Mouse (Mus musculus): Measurements from ENCODE around the gene Rabac1. TPM values are rescaled to one million over a fixed set of nuclear protein-coding genes. Genes with fewer than 3 reads are reported as not detected.
A peak's percentile ranks its signal among the peaks of the same experiment; 100 is the strongest.

The Rabac1 gene
- polyA plus RNA-seq, 1 experiment from 2014 or later, result 263 TPM

GRCm38 (mm10) chr7:24978781-24979180, 6.2 kb upstream of the Rabac1 start:
- Histone ChIP-seq H3K36me3 (ENCODE audit: control insufficient read depth, insufficient read depth, low read length) (no peaks in the 10 kb centered on the region), H3K27me3 (ENCODE audit: control insufficient read depth, insufficient read depth, low read length) (no peaks in the 10 kb centered on the region), H3K9me3 (ENCODE audit: control insufficient read depth, low read length) (no peaks in the 10 kb centered on the region), H3K9ac (ENCODE audit: low read length) (no peak overlapping the region), H3K4me3 (ENCODE audit: control insufficient read depth in 1 of 2, insufficient read depth in 1 of 2, low read depth in 1 of 2, low read length in 2 of 2) (no peak overlapping the region), H3K27ac (replicated peaks in 1 of 2; ENCODE audit: control insufficient read depth in 1 of 2, insufficient read depth in 1 of 2, low read depth in 2 of 2, low read length in 2 of 2) (no peak overlapping the region), H3K4me1 (ENCODE audit: control insufficient read depth in 2 of 2, insufficient read depth in 2 of 2, low read length in 2 of 2) (no peaks in the 10 kb centered on the region), H3K4me2 (ENCODE audit: low read length) (no peak overlapping the region)
- no peak for ATAC-seq (ENCODE audit: insufficient number of reproducible peaks, insufficient read depth, low FRiP score, low read depth)
- WGBS, result 75% methylated on average over 7 of the region's 7 CpGs

GRCm38 (mm10) chr7:24974893-24975595, 2.5 kb upstream of the Rabac1 start:
- H3K9me3 ChIP-seq (ENCODE audit: control insufficient read depth, low read length), result no peaks in the 10 kb centered on the region
- H3K36me3 ChIP-seq (ENCODE audit: control insufficient read depth, insufficient read depth, low read length), result peaks cover 2% of the 10 kb centered on the region
- no peak overlapping the region for H3K27ac ChIP-seq (replicated peaks in 1 of 2; ENCODE audit: control insufficient read depth in 1 of 2, insufficient read depth in 1 of 2, low read depth in 2 of 2, low read length in 2 of 2)
- H3K27me3 ChIP-seq (ENCODE audit: control insufficient read depth, insufficient read depth, low read length), result no peaks in the 10 kb centered on the region
- no peak overlapping the region for H3K4me2 ChIP-seq (ENCODE audit: low read length)
- no peak overlapping the region for H3K9ac ChIP-seq (ENCODE audit: low read length)
- ATAC-seq (ENCODE audit: insufficient number of reproducible peaks, insufficient read depth, low FRiP score, low read depth), result no peak
- peaks cover 5 to 9% of the 10 kb centered on the region in 2 experiments for H3K4me1 ChIP-seq (ENCODE audit: control insufficient read depth in 2 of 2, insufficient read depth in 2 of 2, low read length in 2 of 2)
- no peak overlapping the region for H3K4me3 ChIP-seq (ENCODE audit: control insufficient read depth in 1 of 2, insufficient read depth in 1 of 2, low read depth in 1 of 2, low read length in 2 of 2)
- 27% methylated on average over 9 of the region's 9 CpGs for WGBS

GRCm38 (mm10) chr7:24973902-24974301, 1.3 kb upstream of the Rabac1 start:
- no peak overlapping the region for H3K4me2 ChIP-seq (ENCODE audit: low read length)
- no peak overlapping the region for H3K27ac ChIP-seq (replicated peaks in 1 of 2; ENCODE audit: control insufficient read depth in 1 of 2, insufficient read depth in 1 of 2, low read depth in 2 of 2, low read length in 2 of 2)
- no peak overlapping the region for H3K9ac ChIP-seq (ENCODE audit: low read length)
- H3K9me3 ChIP-seq (ENCODE audit: control insufficient read depth, low read length), result no peaks in the 10 kb centered on the region
- no peaks in the 10 kb centered on the region for H3K27me3 ChIP-seq (ENCODE audit: control insufficient read depth, insufficient read depth, low read length)
- 60% methylated on average over 5 of the region's 5 CpGs for WGBS
- peaks cover 5 to 9% of the 10 kb centered on the region in 2 experiments for H3K4me1 ChIP-seq (ENCODE audit: control insufficient read depth in 2 of 2, insufficient read depth in 2 of 2, low read length in 2 of 2)
- H3K4me3 ChIP-seq (ENCODE audit: control insufficient read depth in 1 of 2, insufficient read depth in 1 of 2, low read depth in 1 of 2, low read length in 2 of 2), result no peak overlapping the region
- H3K36me3 ChIP-seq (ENCODE audit: control insufficient read depth, insufficient read depth, low read length), result peaks cover 8% of the 10 kb centered on the region
- ATAC-seq (ENCODE audit: insufficient number of reproducible peaks, insufficient read depth, low FRiP score, low read depth), result no peak

- H3K9me3 ChIP-seq (ENCODE audit: control insufficient read depth, low read length), result no peaks in the 10 kb centered on the region
- peaks cover 8% of the 10 kb centered on the region for H3K36me3 ChIP-seq (ENCODE audit: control insufficient read depth, insufficient read depth, low read length)
- H3K4me1 ChIP-seq (ENCODE audit: control insufficient read depth in 2 of 2, insufficient read depth in 2 of 2, low read length in 2 of 2), result peaks cover 5 to 9% of the 10 kb centered on the region in 2 experiments
- H3K4me3 ChIP-seq (ENCODE audit: control insufficient read depth in 1 of 2, insufficient read depth in 1 of 2, low read depth in 1 of 2, low read length in 2 of 2), result no peak overlapping the region
- H3K27me3 ChIP-seq (ENCODE audit: control insufficient read depth, insufficient read depth, low read length), result no peaks in the 10 kb centered on the region
- no peak overlapping the region for H3K9ac ChIP-seq (ENCODE audit: low read length)
- H3K27ac ChIP-seq (replicated peaks in 1 of 2; ENCODE audit: control insufficient read depth in 1 of 2, insufficient read depth in 1 of 2, low read depth in 2 of 2, low read length in 2 of 2), result no peak overlapping the region
- ATAC-seq (ENCODE audit: insufficient number of reproducible peaks, insufficient read depth, low FRiP score, low read depth), result no peak
- no peak overlapping the region for H3K4me2 ChIP-seq (ENCODE audit: low read length)
- 75% methylated on average over 4 of the region's 4 CpGs for WGBS
Measured at GRCm38 (mm10) chr7:24973208-24973607, 654 bp upstream of the Rabac1 start.

- H3K9me3 ChIP-seq (ENCODE audit: control insufficient read depth, low read length), result no peaks in the 10 kb centered on the region
- no peaks in the 10 kb centered on the region for H3K27me3 ChIP-seq (ENCODE audit: control insufficient read depth, insufficient read depth, low read length)
- peak overlapping the region; percentile 54 to 61 for H3K4me3 ChIP-seq (ENCODE audit: control insufficient read depth in 1 of 2, insufficient read depth in 1 of 2, low read depth in 1 of 2, low read length in 2 of 2)
- ATAC-seq (ENCODE audit: insufficient number of reproducible peaks, insufficient read depth, low FRiP score, low read depth), result no peak
- peaks cover 8% of the 10 kb centered on the region for H3K36me3 ChIP-seq (ENCODE audit: control insufficient read depth, insufficient read depth, low read length)
- H3K4me2 ChIP-seq (ENCODE audit: low read length), result peak overlapping the region; percentile 82
- 10% methylated on average over 19 of the region's 19 CpGs for WGBS
- peak overlapping the region in 1 of 2 experiments; percentile 90; a peak in 3 of 4 replicates for H3K27ac ChIP-seq (replicated peaks in 1 of 2; ENCODE audit: control insufficient read depth in 1 of 2, insufficient read depth in 1 of 2, low read depth in 2 of 2, low read length in 2 of 2)
- peak overlapping the region; percentile 94 for H3K9ac ChIP-seq (ENCODE audit: low read length)
- H3K4me1 ChIP-seq (ENCODE audit: control insufficient read depth in 2 of 2, insufficient read depth in 2 of 2, low read length in 2 of 2), result peaks cover 5 to 9% of the 10 kb centered on the region in 2 experiments
Measured at GRCm38 (mm10) chr7:24971261-24971971, 1.1 kb downstream of the Rabac1 start.

- Histone ChIP-seq H3K9ac (ENCODE audit: low read length) (no peak overlapping the region), H3K4me2 (ENCODE audit: low read length) (no peak overlapping the region), H3K36me3 (ENCODE audit: control insufficient read depth, insufficient read depth, low read length) (peaks cover 8% of the 10 kb centered on the region), H3K4me3 (ENCODE audit: control insufficient read depth in 1 of 2, insufficient read depth in 1 of 2, low read depth in 1 of 2, low read length in 2 of 2) (no peak overlapping the region), H3K27me3 (ENCODE audit: control insufficient read depth, insufficient read depth, low read length) (no peaks in the 10 kb centered on the region), H3K9me3 (ENCODE audit: control insufficient read depth, low read length) (no peaks in the 10 kb centered on the region), H3K4me1 (ENCODE audit: control insufficient read depth in 2 of 2, insufficient read depth in 2 of 2, low read length in 2 of 2) (peaks cover 5 to 9% of the 10 kb centered on the region in 2 experiments), H3K27ac (replicated peaks in 1 of 2; ENCODE audit: control insufficient read depth in 1 of 2, insufficient read depth in 1 of 2, low read depth in 2 of 2, low read length in 2 of 2) (no peak overlapping the region)
- 97% methylated on average over 3 of the region's 3 CpGs for WGBS
- no peak for ATAC-seq (ENCODE audit: insufficient number of reproducible peaks, insufficient read depth, low FRiP score, low read depth)
Measured at GRCm38 (mm10) chr7:24970341-24970740, 2.2 kb downstream of the Rabac1 start.

- no peak overlapping the region for H3K9ac ChIP-seq (ENCODE audit: low read length)
Measured at GRCm38 (mm10) chr7:24969805-24970204, 2.7 kb downstream of the Rabac1 start.

More at GRCm38 (mm10) chr7:24969805-24970204, 2.7 kb downstream of the Rabac1 start:
- no peaks in the 10 kb centered on the region for H3K9me3 ChIP-seq (ENCODE audit: control insufficient read depth, low read length)
- WGBS, result 76% methylated on average over 12 of the region's 12 CpGs
- no peak overlapping the region for H3K27ac ChIP-seq (replicated peaks in 1 of 2; ENCODE audit: control insufficient read depth in 1 of 2, insufficient read depth in 1 of 2, low read depth in 2 of 2, low read length in 2 of 2)
- H3K27me3 ChIP-seq (ENCODE audit: control insufficient read depth, insufficient read depth, low read length), result no peaks in the 10 kb centered on the region
- no peak for ATAC-seq (ENCODE audit: insufficient number of reproducible peaks, insufficient read depth, low FRiP score, low read depth)
- peaks cover 8% of the 10 kb centered on the region for H3K36me3 ChIP-seq (ENCODE audit: control insufficient read depth, insufficient read depth, low read length)
- H3K4me1 ChIP-seq (ENCODE audit: control insufficient read depth in 2 of 2, insufficient read depth in 2 of 2, low read length in 2 of 2), result peaks cover 5 to 9% of the 10 kb centered on the region in 2 experiments
- H3K4me3 ChIP-seq (ENCODE audit: control insufficient read depth in 1 of 2, insufficient read depth in 1 of 2, low read depth in 1 of 2, low read length in 2 of 2), result no peak overlapping the region
- H3K4me2 ChIP-seq (ENCODE audit: low read length), result no peak overlapping the region
